Mouse (Mus musculus) embryonic fibroblast, embryonic 13.5 days (primary cell): ENCODE results near the gene Tnfrsf21.

Source experiments
- CTCF ChIP-seq: IDR thresholded peaks from 2 replicates; pipeline ENCODE4 v1.5.1; 2011; ENCODE audit warnings: mild to moderate bottlenecking, control low read depth, low read length, moderate library complexity, borderline replicate concordance; ENCODE audit not compliant: insufficient read depth
- POLR2A ChIP-seq: IDR thresholded peaks from 2 replicates; pipeline ENCODE4 v1.6.1; 2011; ENCODE audit warnings: low read depth, mild to moderate bottlenecking, control low read depth, low read length, moderate library complexity

GRCm38 (mm10) chr17:43024531-43024930 lies 8.2 kb downstream of the Tnfrsf21 start:
- TF ChIP-seq POLR2A, result no peak
- TF ChIP-seq CTCF, result no peak
